Mouse (Mus musculus): ENCODE measurements around the gene Btbd9.

DNA sequence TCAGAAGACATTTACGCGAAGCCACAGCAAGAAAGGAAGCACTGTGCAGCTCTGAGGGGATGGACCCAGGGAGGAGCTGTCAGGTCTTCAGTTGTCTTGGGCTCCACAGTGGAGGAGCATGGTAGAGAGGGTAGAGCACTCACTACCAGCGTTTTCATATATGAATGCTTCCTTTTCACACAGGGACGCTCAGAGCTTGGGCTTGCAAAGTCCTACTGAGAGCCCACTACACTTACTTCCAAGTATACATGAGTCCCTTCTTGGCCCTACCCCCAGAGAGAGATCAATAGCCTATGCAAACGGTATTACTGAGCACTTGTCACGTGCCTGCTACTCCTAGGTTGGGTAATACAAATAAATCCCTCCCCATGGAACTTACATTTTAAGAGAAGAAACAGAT lies 234.7 kb downstream of the Btbd9 start:
- TF ChIP-seq CTCF (IDR thresholded peaks at IDR 0.05; ENCODE audit: control insufficient read depth, insufficient read depth, low read length) = no peak
- no peak for TF ChIP-seq POLR2A (IDR thresholded peaks at IDR 0.05; ENCODE audit: borderline replicate concordance, control insufficient read depth, low read depth, low read length)
